ENCODE assay signal across 15 mouse cellular contexts in the genomic region with DNA sequence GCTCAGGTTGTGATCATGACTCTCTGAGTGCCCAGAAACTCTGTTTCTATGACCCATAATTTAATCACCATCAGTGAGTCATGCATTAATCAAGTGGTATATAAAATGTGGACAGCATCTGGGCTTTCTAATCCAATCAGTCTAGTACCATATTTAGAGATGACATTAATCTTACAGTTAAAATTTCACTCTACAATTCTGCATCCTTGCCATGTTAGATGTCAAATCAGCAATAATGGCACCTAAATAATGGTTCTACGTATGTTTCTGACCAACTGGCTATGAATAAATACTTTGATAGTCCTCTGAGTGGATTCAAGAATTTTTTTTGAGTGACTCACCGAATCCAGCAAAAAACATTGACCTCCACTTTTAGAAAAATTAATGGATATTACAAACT.
"Had no signal": no experiment of that assay in that cellular context is flagged by ENCODE, and none has a peak within 500 bp of the region (broad histone marks: within the 10 kb centered on the region; RNA-seq: fewer than 3 reads in every experiment).

No protein-coding gene starts in this region.

- H3K9ac ChIP-seq: neural tube, embryonic 15.5 days; stomach, embryonic 15.5 days had no signal

- H3K9me3 ChIP-seq: neural tube, embryonic 15.5 days; stomach, embryonic 15.5 days had no signal

- H3K4me1 ChIP-seq: neural tube, embryonic 15.5 days; stomach, embryonic 15.5 days had no signal

- H3K27me3 ChIP-seq: neural tube, embryonic 15.5 days; stomach, embryonic 15.5 days had no signal

- H3K27ac ChIP-seq: neural tube, embryonic 15.5 days; stomach, embryonic 15.5 days; stomach, postnatal 0 days had no signal

- DNase-seq: retina, postnatal 1 day; right cerebral cortex, adult 18-20 months; right cerebral cortex, postnatal 14 days; right cerebral cortex, postnatal 25 days; right cerebral cortex, postnatal 4 days; spleen, adult 18-20 months; thymus, adult 18-20 months; thymus, adult 2 months; thymus, postnatal 14 days; thymus, postnatal 25 days; thymus, postnatal 36 days; thymus, postnatal 4 days had no signal

- H3K4me3 ChIP-seq: neural tube, embryonic 15.5 days; stomach, embryonic 15.5 days had no signal

- H3K4me2 ChIP-seq: neural tube, embryonic 15.5 days; stomach, embryonic 15.5 days had no signal

- H3K36me3 ChIP-seq: neural tube, embryonic 15.5 days; stomach, embryonic 15.5 days had no signal
